Mouse (Mus musculus) lung, adult 18-20 months (tissue): ENCODE measurements around the gene Scgb3a1.

Experiments
- DNase-seq, 2 experiments: peaks; one replicate each; pipeline ENCODE4 v3.0.0; 2022; ENCODE audit warnings: mixed read lengths in 2 of 2

Gene Scgb3a1

DNA sequence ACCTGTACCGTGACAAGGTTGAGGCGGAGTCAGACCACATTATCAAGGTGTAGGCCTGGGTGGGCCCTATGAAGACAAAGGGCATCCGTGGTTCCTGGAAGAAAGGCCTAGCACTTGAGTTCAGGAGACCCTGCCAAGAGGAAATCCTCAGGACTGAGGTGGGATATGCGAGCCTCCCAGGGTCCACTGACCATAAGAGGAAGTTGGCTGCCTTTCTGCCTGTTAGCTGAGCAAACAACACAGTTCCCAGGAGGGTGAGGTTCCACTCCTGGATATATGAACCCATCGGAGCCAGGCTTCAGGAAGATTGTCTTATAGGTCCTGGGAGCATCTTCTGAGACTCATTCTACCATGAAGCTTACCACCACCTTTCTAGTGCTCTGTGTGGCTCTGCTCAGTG, at the start of gene Scgb3a1:
Gene Scgb3a1, plus strand, starts transcription at position 301 of the 400 bp plus-strand sequence.
- DNase-seq = peak in 1 of 2 experiments; percentile 35

DNA sequence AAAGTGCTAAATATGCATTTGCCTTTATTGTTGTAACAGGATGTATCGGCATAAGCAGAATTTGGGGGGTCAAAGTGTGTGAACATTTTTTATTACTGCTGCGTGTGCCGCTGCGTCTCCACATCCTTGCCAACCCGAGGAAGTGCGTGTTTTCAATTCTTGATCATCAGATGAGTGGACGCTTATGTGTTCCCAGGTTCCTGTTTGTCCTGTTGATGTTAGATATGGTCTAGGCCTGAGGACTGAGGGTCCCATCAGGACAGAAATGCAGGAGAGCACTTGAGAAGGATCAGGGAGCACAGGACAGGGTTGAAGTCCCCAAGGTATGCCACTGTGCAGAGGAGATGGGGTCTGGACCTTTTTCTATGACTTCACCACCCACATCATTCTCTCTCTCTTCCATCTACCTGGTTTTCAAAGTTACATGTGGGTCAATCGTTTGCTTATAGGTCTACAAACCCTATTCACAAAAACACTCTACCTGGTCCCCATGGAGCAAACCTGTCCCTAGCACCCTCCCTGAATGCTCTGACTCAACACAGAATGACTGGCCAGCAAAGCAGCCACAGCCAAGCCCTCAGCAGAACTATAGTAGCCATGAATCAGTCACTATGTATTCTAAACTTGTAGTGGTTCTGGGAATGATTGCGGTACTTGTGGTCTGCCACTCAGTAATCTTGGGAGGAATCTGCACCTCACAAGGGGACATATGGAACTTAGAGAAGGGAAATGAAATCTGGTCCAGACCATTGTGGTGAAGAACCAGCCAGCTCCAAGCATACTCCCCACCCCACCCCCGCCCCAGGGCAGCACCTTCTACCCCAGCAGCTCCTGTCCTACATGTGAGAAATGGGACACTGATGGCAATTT, 47.3 kb upstream of the Scgb3a1 start:
- no peak for DNase-seq

DNA sequence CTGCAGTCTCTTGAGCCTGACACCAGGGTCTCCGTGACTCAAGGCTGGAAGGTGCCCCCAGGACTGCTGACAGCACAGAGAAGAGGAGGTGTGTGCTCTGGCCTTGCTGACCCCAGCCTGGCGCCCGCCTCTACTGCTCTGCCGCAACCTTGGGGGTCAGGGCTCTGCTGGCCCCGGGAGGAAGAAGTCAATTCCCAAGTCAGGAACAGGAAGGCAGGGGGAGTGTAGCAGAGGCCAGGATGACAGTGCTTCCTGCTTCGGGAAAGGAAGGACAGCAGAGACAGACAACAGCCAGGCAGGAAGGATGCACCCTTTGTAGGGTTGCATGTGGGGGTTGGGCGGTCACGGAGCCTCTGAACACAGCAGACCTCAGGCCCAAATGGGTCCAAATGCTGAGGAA, 44.9 kb upstream of the Scgb3a1 start:
- no peak for DNase-seq

DNA sequence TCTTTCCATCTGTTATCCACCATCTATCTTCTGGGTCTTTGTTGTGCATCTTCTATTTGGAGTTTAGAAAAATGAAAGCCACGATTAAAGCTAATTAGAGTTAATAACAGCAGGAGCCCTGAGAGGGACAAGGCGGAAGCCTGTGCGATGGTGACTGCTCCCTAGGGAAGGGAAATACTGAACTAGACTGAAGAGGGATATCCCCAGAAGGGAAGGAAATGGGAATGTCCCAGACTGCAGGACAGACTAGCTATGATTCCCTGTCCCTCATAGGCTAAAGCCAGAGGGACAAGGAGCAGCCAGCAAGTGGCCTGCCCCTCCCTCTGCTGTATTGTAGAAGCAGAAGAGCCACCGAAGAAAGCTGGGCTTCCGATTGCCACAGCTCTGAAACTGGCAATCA, 41.5 kb upstream of the Scgb3a1 start:
- no peak for DNase-seq

DNA sequence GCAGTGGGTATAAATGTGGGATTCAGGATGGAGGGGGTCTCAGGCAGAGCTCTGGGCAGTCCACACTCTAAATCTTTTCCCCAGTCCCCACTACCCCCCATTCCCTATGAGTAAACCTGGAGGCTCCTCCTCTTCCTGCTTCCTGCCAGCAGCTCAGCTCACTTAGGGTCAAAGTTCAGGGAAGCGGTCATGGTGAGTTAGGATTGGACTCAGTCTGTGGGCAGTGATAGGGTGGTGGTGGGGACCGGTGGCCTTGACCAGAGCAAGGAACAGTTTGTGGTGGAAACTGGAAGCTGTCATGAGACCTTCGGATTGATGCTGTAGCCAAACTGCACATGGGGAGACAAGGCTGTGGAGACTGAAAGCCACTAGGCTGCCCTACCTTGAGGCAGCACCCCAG, 39.3 kb upstream of the Scgb3a1 start:
- no peak for DNase-seq

DNA sequence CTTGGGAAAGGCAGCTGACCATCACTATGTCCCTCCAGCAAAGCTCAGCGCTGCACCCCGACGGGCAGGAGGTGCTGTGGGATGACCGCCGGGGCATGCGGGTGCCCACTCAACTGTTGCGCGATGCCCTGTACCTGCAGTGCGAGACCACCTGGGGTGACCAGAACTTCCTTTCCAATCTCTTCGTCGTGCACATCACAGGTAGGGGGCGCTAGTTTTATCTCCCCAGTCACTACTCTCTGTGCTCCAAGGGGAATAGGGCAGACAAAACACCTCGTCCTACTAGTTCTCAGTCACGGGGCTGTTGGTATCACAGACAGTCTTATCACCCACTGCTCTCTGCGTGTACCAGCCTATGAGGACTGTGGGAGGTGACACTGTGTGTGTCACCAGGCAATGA, 37.5 kb upstream of the Scgb3a1 start:
- no peak for DNase-seq

DNA sequence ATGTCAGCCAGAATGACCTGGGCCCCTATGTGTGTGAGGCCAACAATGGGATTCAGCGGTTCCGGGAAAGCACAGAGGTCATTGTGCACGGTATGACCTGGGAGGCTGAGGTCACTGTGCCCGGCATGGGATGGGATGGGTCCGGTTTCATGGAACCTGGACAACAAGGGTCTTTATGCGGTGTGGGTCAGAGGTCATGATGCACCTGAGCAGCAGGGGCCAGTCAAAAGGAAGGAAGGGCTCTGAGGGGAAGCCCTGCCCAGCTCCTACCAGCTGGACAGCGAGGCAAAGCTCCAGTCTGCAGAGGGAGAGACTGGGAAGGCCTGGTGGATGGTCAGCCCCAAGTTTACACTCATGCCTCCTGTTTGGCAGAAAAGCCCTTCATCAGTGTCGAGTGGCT, 36.7 kb upstream of the Scgb3a1 start:
- DNase-seq = no peak

DNA sequence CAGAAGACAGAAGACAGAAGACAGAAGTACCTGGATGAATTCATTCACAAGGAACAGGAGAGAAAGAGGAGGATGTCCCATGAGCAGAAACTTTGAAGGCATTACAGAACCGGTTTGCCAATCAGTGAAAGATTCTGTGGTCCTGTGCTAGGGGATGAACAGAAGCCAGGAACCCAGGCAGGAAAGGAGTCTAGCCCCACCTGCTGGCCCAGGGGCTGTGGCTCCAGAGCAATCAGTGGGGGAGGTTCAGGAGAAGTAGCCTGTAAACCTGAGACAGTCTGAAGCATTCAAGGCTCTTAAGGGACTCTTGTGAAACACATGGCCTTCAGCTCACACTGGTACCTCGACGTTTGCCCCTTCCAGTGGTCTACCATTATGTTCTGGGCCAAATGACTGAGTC, 32.3 kb upstream of the Scgb3a1 start:
- peak in 1 of 2 experiments; percentile 36 for DNase-seq

DNA sequence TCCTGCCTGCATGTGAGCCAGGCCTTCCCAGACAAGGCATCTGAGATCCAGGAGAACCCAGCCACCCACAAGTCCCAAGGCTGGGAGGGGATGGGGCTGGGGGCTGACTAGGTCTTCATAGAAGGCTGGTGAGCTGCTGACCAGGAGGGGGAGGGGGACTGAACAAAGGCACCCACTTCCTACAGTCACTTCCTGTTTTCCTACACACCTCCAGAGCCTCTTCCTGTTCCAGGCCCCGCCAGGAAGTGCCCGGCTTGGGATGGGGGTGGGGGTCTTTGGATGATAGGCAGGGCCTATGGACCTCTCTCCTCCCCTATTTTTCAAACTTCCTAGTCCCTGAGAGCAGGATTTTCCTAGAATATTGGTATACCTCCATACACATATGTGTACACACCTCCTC, 31.2 kb upstream of the Scgb3a1 start:
- peak in 1 of 2 experiments; percentile 63 for DNase-seq

DNA sequence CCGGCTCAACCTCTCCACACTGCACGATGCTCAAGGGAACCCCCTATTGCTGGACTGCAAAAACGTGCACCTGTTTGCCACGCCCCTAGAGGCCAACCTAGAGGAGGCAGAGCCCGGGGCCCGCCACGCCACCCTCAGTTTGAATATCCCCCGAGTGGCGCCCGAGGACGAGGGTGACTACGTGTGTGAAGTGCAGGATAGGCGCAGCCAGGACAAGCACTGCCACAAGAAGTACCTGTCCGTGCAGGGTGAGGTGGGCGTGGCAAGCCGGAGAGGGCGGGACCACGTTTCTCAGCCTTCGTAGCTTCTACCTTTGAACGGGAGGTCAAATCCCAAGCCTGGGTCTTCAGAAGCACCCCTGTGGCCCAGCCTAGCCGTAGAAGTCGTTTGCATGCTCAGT, 29.3 kb upstream of the Scgb3a1 start:
- DNase-seq = no peak

DNA sequence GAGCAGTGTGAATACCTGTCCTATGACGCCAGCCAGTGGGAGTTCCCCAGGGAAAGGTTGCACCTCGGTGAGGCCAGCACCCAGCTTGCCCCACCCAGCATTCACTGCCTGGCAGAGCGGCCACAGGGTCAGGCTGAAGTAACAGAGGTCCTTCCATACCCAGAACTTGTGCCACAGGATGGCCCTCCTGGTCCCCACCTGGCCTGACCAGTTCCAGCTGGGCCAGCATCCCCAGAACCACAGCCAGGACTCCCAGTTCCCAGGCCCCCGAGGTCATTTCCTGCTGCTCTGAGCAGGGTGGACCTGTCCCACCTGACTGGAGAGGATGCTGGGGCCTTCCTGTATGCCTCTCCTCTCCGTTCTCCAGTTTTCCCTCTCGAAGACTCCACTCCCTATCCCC, 27.7 kb upstream of the Scgb3a1 start:
- no peak for DNase-seq

DNA sequence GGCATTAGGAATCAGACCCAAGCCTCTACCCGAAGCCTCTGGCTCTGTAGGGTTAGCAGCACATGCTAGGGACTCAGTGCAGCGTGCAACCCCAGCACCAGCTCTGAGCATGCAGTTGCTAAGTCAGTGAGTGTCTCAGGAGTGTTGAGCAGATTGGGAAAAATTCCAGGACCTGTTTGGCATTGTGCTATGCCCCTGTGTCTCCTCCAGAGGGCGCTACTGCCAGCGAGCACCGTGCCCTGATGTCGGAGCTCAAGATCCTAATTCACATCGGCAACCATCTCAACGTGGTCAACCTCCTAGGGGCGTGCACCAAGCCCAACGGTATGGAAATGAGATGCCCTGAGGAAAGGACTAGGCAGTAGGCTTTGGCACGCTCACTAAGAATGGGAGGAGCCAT, 27.0 kb upstream of the Scgb3a1 start:
- no peak for DNase-seq

DNA sequence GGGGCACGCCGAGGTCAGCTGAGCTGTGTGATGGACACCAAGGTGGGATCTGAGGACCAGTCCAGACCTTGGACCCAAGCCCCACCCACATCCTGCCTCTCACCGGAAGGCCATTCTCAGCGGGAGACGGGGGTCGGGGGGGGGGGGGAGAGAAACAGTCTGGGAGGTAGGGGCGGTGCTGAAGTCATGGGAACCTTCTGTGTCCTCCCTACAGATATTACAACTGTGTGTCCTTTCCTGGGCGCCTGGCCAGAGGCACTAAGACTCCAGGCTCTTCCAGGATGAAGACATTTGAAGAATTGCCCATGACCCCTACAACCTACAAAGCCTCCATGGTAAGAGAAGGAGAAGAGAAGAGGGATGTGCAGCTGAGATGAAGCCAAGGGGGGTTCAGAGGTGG, 17.7 kb upstream of the Scgb3a1 start:
- DNase-seq = no peak

DNA sequence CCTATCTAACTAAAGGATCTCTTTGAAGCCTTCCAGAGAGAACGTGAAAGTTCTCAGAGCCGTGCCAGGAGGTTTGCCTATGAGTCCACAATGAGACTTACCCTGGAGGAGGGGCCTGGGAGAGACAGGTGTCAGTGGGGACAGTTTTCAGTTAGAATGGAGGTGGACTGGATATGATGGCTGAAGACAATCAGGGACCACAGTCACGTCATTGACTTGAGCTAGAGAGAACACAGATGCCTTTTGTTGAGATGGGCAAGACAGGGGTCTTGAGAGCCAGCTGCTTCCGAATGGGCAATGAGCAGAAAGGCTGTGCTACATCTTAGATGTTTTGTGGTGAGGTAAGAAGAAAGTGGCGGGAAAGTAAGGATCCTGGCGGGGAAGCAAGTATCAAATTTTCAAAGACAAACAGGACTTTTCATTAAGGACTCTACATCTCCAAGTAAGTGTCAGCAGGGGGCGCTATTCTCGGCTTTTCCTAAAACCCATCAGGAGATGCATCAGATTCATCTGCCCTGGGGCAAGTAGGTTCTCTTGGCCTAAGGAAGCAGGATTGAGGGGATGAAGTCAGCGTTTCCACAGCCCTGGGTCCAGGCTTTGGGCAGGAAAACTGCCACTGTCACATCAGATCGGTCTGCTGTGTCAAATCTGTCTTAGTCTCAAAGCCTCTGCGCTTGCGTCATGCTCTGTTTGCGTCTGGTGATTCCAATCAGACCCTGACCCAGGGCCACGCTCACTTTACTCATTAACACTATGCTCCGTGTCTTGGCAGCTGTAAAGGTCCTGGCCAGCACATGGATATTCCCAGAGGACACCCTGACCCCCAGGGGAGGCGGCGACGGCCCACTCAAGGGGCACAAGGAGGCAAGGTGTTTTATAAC, 13.1 kb upstream of the Scgb3a1 start:
- DNase-seq = no peak

DNA sequence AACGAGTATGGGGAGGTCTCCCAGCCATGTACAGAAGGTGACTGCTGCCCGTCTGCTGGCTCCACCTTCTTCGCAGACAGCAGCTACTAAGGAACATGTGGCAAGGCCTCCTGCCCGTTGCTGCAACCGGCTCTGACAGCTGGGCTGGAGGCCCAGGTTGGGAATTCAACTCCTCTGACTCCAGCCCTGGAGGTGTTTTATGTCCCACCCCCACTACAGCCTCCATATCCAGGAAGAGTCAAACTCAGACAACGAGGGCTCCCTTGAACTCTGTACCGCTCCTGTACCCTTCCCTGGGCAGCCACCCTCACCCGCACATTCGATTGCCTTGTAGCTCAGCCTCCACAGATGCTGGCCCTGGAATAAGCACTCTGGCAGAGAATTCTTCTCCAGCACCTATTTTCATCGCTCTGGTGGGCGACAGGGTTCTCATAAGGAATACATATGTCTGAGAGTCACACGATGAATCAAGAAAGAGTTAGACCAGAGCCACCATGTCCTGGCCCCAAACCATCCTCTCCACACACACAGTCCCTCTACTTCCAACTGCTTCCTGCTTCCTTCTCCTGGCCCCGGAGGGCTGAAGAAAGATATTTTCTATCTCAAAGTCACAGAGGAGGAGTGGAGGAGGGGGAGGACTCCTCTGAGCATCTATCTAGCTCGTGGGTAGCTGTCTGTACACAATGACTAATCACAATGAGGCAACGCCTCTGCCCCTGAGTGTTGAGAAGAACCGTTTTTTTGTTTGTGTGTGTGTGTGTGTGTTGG, 12.2 kb upstream of the Scgb3a1 start:
- no peak for DNase-seq

DNA sequence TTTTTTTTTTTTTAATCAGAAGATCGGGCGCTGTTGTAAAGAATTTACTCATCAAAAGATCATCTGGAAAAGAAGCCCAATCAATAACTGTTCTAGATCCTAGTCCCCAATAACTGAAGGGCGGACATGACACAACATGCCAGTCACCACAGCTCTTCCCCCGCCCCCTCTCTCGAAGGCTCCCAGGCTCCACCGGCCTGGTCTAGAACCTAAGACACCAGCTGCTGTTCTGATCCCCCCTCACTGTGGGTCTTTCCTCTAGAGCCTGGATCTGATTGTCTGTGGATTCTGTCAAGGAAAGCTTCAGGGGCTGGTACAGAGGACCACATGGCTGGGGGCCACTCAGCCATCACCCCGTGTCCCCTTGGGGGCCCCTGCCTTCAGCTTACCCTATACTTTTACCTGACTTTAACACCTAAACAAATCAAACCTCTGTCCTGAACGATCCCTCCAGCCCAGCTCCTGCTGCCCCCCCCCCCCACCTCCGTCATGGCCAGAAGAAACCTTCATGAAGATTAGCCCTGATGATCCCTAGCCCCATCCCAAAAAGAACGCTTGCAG, 11.6 kb upstream of the Scgb3a1 start:
- no peak for DNase-seq

DNA sequence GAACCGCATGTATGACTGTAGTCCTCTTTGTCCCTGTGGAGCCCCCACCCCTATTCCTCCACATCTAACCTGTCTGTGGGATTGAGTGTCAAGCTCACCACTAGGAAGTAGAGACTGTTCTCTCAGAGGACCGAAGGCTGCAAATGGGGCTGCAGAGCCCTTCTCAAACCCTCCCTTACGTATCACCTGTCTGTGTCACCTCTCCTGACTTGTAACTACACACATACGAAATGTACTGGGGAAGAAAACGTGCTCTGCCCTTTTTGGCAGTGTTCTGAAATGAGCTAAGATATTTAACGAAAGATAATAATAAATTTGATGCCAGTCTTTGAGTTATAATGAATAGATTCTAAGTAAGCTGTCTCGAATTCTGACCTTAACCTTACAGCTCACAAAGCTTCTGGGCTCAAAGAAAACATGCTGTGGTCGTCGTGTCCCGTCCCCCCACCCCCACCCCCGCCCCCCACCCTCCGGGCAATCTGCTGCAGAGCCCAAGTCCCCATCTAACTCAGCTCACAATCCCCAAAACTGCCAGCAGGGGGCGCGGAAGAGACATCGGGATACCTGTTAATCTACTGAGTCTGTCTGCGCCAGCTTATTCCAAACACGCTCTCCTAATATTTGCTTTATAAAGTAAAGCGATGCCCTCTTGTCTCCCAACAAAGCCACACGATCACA, 10.9 kb upstream of the Scgb3a1 start:
- DNase-seq = peak; percentile 78 to 86

DNA sequence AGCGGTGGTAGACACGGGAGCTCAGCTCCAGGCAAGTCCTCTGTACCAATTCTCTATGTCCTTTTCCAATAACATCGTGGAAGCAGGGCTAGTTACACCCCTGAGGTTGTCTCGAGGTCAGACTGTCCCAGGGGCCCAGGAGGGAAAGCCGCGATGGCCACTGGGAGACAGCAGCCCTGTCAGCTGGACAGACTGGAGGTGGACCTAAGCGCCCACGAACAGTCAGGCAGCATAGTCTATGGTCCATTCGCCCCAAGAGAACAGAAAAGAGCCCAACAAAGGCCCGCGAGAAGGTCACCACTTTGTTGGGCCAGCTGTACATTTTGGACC, 10.4 kb upstream of the Scgb3a1 start:
- DNase-seq = no peak

DNA sequence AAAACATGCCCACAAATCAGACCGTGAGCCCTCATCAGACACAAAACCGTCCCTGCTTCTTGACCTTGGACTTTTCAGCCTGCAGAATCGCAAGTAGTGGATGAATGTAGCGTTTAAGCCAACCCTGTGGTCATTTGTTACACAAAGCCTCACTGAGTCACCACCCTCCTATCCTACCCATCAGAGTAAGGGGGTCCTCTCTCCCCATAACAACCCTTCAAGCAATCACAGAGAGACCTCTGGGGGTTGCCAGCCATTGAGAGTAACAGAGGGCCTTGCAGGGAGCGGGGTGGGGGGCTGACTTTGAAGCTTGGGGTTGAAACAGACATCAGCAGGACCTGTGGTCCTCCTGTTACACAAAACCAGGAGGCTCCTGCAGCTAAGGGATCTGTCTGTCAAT, 8.8 kb upstream of the Scgb3a1 start:
- no peak for DNase-seq

DNA sequence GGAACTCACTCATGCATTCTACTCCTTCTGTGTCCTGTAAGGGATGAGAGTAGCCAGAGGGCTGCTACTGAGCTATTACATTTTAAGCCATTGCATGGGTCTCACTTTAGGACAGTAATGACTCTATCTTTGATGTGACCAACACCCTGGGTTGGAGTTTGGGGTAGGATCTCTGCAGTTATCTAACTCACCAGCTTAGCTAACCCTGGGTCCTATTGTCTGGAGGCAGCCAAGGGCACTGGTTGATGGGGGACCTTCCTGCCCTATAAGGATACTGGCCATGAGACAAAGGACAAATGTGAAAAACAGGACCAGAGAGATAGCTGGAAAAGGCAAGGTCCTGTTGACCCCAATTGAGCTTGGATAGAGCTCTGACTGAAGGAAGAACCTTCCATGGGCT, 7.9 kb upstream of the Scgb3a1 start:
- no peak for DNase-seq

DNA sequence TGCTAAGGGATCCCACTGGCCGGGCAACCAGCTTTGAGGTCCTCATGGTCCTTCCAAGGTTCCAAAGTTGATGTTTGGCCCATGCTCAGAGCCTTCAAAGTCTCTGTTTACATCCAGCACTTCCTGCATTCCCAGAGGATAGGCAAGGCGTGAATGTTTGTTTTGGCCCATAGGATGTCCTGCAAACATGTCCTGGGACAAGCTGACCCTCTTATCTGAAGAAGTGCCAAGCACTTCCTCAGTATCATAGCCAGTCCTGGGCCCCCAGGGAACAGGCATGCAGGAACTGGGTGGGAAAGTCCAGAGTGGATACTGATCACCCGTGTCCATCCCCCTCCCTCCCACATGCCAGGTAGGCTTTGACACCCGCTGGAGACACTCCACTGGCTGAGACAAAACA, 5.3 kb upstream of the Scgb3a1 start:
- DNase-seq = peak; percentile 53 to 78

DNA sequence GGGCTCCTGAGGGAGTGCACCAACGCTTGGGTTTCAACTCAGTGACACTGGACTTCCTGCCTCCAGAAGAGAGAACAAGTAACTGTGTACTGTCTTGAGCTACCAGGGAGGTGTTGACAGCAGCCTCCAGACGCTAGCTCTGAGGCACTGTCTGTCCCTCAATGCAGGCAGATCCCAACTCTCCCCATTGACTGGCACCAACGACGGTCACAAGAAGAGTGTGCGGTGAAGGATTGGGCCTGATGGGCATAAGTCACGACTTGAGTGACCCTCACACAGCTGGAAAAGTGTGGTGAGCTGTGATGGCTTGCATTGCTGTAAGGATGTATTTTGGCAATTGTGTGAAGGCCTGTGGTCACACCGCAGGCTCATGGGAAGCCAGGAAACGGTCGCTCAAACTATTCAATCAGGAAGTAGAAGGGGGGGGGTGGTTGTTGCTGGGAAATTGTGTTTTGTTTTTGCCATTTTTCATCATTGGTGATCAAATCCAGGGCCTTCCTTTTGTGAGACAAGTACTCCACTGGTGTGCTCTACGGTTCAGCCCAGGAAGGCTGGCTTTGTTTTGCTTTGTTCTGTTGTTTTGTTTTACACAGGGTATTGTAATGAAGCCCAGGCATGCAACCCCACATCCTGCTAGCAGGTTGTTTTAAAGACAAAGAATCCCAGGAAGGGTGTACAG, 4.5 kb upstream of the Scgb3a1 start:
- DNase-seq = no peak
